Mouse (Mus musculus) cerebellum, adult 2 months (tissue): Measurements from ENCODE around the gene Stard10.

Experiments
- CTCF ChIP-seq: fragments of 200-500 bp; IDR thresholded peaks from 2 replicates; pipeline ENCODE4 v1.5.1; 2011; ENCODE audit warnings: low read depth, mild to moderate bottlenecking, control low read depth, low read length, moderate library complexity, borderline replicate concordance; ENCODE audit not compliant: insufficient read depth
- POLR2A ChIP-seq: fragments of 200-500 bp; IDR thresholded peaks from 2 replicates; pipeline ENCODE4 v1.6.1; 2011; ENCODE audit warnings: low read length, control low read depth, borderline replicate concordance; ENCODE audit not compliant: insufficient read depth

DNA sequence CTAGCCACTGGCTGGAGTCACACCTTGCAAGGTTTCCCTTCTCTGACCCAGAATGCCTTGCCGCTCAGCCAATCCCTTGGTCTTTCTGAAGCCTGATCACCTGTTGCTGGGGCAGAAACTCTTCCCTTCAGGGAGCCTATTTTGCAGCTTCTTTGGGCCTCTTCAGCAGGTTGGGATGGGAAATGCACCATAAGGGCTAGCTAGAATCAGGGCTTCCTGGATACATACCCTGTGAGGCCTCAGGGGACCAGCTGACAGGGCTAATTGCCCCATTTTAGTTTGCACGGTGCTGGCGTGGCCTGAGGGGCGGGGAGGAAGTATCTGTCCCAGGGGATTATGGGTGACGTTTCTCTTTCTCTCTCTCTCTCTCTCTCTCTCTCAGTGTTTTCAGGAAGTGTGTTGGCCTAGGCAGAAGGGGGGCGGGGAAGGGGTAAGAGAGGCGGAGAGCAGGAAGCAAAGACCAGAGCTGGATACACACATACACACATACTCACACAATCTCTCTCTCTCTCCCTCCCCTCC is 60.9 kb downstream of the Stard10 start:
- TF ChIP-seq CTCF = no peak
- no peak for TF ChIP-seq POLR2A
